Mouse (Mus musculus) embryonic facial prominence, embryonic 11.5 days (tissue): Measurements from ENCODE around the gene Olig2. TPM values are rescaled to one million over a fixed set of nuclear protein-coding genes. Genes with fewer than 3 reads are reported as not detected.
A peak's percentile ranks its signal among the peaks of the same experiment; 100 is the strongest.

ENCODE experiments used
- ATAC-seq: fragments of 200-750 bp; cut with Nextera tagmentation; replicated peaks from 2 replicates; pipeline ENCODE4 v1.8.0; 2017; ENCODE audit warnings: low read depth; ENCODE audit not compliant: insufficient number of reproducible peaks, low FRiP score, low TSS enrichment
- DNase-seq: peaks from one replicate; pipeline ENCODE4 v3.0.0-alpha.2; 2015; ENCODE audit warnings: low spot score
- H3K27ac ChIP-seq: fragments of 300-500 bp; sonication (generic); replicated peaks from 2 replicates; pipeline ENCODE4 v1.5.1; 2014; ENCODE audit warnings: mild to moderate bottlenecking, low read depth, low read length, control low read depth
- H3K27me3 ChIP-seq: fragments of 300-500 bp; sonication (generic); 2 replicates; pipeline ENCODE4 v1.6.1; 2014; ENCODE audit warnings: mild to moderate bottlenecking, low read length, moderate library complexity, mixed read lengths; ENCODE audit not compliant: control insufficient read depth, insufficient read depth
- H3K36me3 ChIP-seq: fragments of 300-500 bp; sonication (generic); replicated peaks from 2 replicates; pipeline ENCODE4 v1.6.1; 2014; ENCODE audit warnings: low read depth, mild to moderate bottlenecking, low read length, moderate library complexity, mixed read lengths; ENCODE audit not compliant: control insufficient read depth, insufficient read depth
- H3K4me1 ChIP-seq: fragments of 300-500 bp; sonication (generic); 2 replicates; pipeline ENCODE4 v1.6.1; 2014; ENCODE audit warnings: low read length, mixed read lengths; ENCODE audit not compliant: control insufficient read depth, insufficient read depth
- H3K4me2 ChIP-seq: fragments of 300-500 bp; sonication (generic); 2 replicates; pipeline ENCODE4 v1.6.1; 2014; ENCODE audit warnings: low read depth, mild to moderate bottlenecking, control low read depth, low read length, moderate library complexity
- H3K4me3 ChIP-seq: fragments of 300-500 bp; sonication (generic); 2 replicates; pipeline ENCODE4 v1.5.1; 2014; ENCODE audit warnings: low read depth, low read length, control low read depth
- H3K9ac ChIP-seq: fragments of 300-500 bp; sonication (generic); replicated peaks from 2 replicates; pipeline ENCODE4 v1.6.1; 2014; ENCODE audit warnings: mild to moderate bottlenecking, control low read depth, low read length
- H3K9me3 ChIP-seq: fragments of 300-500 bp; sonication (generic); replicated peaks from 2 replicates; pipeline ENCODE4 v1.6.1; 2016; ENCODE audit warnings: mild to moderate bottlenecking, low read length, inconsistent platforms, mixed read lengths; ENCODE audit not compliant: control insufficient read depth
- WGBS: fragments of 180-500 bp; shearing (Covaris S2); extraction: QIAGEN DNeasy Blood & Tissue Kit; methylation state at CpG from one replicate; pipeline ENCODE4 v1.1.7; 2014; 5-methylcytosine and 5-hydroxymethylcytosine counted together
- polyA plus RNA-seq: library from polyadenylated mRNA; unstranded; fragments of >200 nt; fragmentation: Nextera tagmentation; extraction: Ambion mirVana; gene quantifications from 2 replicates; pipeline ENCODE4 v1.2.1, GENCODE M21; 2014

Olig2 gene
- polyA plus RNA-seq, 1 experiment from 2014 or later: 2.7 TPM

- H3K4me2 ChIP-seq: peak within 1 kb of the TSS; percentile 86
- DNase-seq: peak; percentile 70
- H3K9me3 ChIP-seq: no peaks in the 10 kb centered on the region
- H3K9ac ChIP-seq: 0 out of 2 replicates have a peak within 1 kb of the TSS, but pooled peaks have one; percentile 13
- H3K27ac ChIP-seq: no peak within 1 kb of the TSS
- peak within 1 kb of the TSS; percentile 35 for H3K4me3 ChIP-seq
- peaks cover 76% of the 10 kb centered on the region for H3K27me3 ChIP-seq
- no peaks in the 10 kb centered on the region for H3K36me3 ChIP-seq
- under 1% methylated on average over 64 of the region's 64 CpGs for WGBS
- peak; percentile 86 for ATAC-seq
- peaks cover 9% of the 10 kb centered on the region for H3K4me1 ChIP-seq
Observed at GRCm38 (mm10) chr16:91269468-91270211, 44.4 kb downstream of the Olig2 start, which contains the start of gene Olig1. Gene Olig1 (plus strand): TSS chr16:91269772.

- peaks cover 76% of the 10 kb centered on the region for H3K27me3 ChIP-seq
- DNase-seq (peak; percentile 36), ATAC-seq (no peak)
- under 1% methylated on average over 63 of the region's 63 CpGs for WGBS
- H3K27ac ChIP-seq: no peak overlapping the region
- H3K36me3 ChIP-seq: no peaks in the 10 kb centered on the region
- H3K4me2 ChIP-seq: peak overlapping the region; percentile 86
- H3K9ac ChIP-seq: 0 out of 2 replicates have a peak overlapping the region, but pooled peaks have one; percentile 13
- H3K4me1 ChIP-seq: peaks cover 9% of the 10 kb centered on the region
- peak overlapping the region; percentile 35 for H3K4me3 ChIP-seq
- no peaks in the 10 kb centered on the region for H3K9me3 ChIP-seq
Observed at GRCm38 (mm10) chr16:91270212-91270971, 45.1 kb downstream of the Olig2 start.

- no peak overlapping the region for H3K9ac ChIP-seq
- under 1% methylated on average over 28 of the region's 29 CpGs for WGBS
- H3K27me3 ChIP-seq: peaks cover 74% of the 10 kb centered on the region
- no peaks in the 10 kb centered on the region for H3K9me3 ChIP-seq
- peak; percentile 24 for DNase-seq
- no peak overlapping the region for H3K27ac ChIP-seq
- 0 out of 2 replicates have a peak overlapping the region, but pooled peaks have one; percentile 20 for H3K4me2 ChIP-seq
- peaks cover 9% of the 10 kb centered on the region for H3K4me1 ChIP-seq
- ATAC-seq: no peak
- H3K4me3 ChIP-seq: no peak overlapping the region
- no peaks in the 10 kb centered on the region for H3K36me3 ChIP-seq
Observed at GRCm38 (mm10) chr16:91270982-91271549, 45.8 kb downstream of the Olig2 start.

GRCm38 (mm10) chr16:91271634-91272033 is 46.4 kb downstream of the Olig2 start:
- Histone ChIP-seq H3K4me1 (peaks cover 9% of the 10 kb centered on the region), H3K4me2 (no peak overlapping the region), H3K27ac (no peak overlapping the region), H3K36me3 (no peaks in the 10 kb centered on the region), H3K4me3 (no peak overlapping the region), H3K27me3 (peaks cover 71% of the 10 kb centered on the region), H3K9me3 (no peaks in the 10 kb centered on the region), H3K9ac (no peak overlapping the region)
- WGBS: 3% methylated on average over 20 of the region's 20 CpGs
- ATAC-seq (no peak), DNase-seq (no peak)

Other genes with a start within 250 kb of the Olig2 start
- gene Synj1, start 214.1 kb upstream of the Olig2 start, polyA plus RNA-seq: 12.1 and 12.7 TPM in 2 replicates
- 79.8 and 84.3 TPM in 2 replicates for gene Paxbp1, start 180.9 kb upstream of the Olig2 start, polyA plus RNA-seq
- not detected in 2 replicates for gene 4932438H23Rik, start 130.3 kb upstream of the Olig2 start, polyA plus RNA-seq
- 2.5 and 2.7 TPM in 2 replicates for gene Olig1, start 44.3 kb downstream of the Olig2 start, polyA plus RNA-seq
- gene Ifnar2, start 147.3 kb downstream of the Olig2 start, polyA plus RNA-seq: 36.2 and 36.3 TPM in 2 replicates
- not detected in 2 replicates for gene Gm21970, start 166.3 kb downstream of the Olig2 start, polyA plus RNA-seq
- 9.8 and 9.9 TPM in 2 replicates for gene Il10rb, start 180.7 kb downstream of the Olig2 start, polyA plus RNA-seq